Mouse (Mus musculus) thymus, adult 2 months (tissue): ENCODE measurements at regions not wholly inside any gene's neighbourhood (a gene's known extent, or its start where the extent isn't known, plus 50 kb on each side); places are given as distances from the start of the nearest gene placed in this dataset.

Experiments
- CTCF ChIP-seq: fragments of 200-500 bp; IDR thresholded peaks from 2 replicates; pipeline ENCODE4 v1.5.1; 2012; ENCODE audit warnings: mild to moderate bottlenecking, control low read depth, low read length, moderate library complexity, borderline replicate concordance; ENCODE audit not compliant: control insufficient read depth, poor library complexity, insufficient read depth; ENCODE audit errors: extremely low read depth
- POLR2A ChIP-seq: fragments of 200-500 bp; IDR thresholded peaks from 2 replicates; pipeline ENCODE4 v1.6.1; 2012; ENCODE audit warnings: mild to moderate bottlenecking, low read length, control low read depth, moderate library complexity; ENCODE audit not compliant: control insufficient read depth, poor library complexity, insufficient read depth; ENCODE audit errors: extremely low read depth

GRCm38 (mm10) chr1:168008216-168008615 is 319.2 kb downstream of the Lmx1a start:
- no peak for TF ChIP-seq CTCF
- no peak for TF ChIP-seq POLR2A
